Mouse (Mus musculus) liver, postnatal 0 days (tissue): Measurements from ENCODE around the gene Megf6. TPM values are rescaled to one million over a fixed set of nuclear protein-coding genes. Genes with fewer than 3 reads are reported as not detected.

Experiments
- ATAC-seq: fragments of 200-750 bp; cut with Nextera tagmentation; 2 replicates; pipeline ENCODE4 v1.8.0; 2017; ENCODE audit warnings: mild to moderate bottlenecking, moderate library complexity
- DNase-seq: peaks from one replicate; pipeline ENCODE4 v3.0.0-alpha.2; 2016
- H3K27ac ChIP-seq: fragments of 300-500 bp; sonication (generic); 2 replicates; pipeline ENCODE4 v1.5.1; 2014; ENCODE audit warnings: antibody characterized with exemption, moderate library complexity, mild to moderate bottlenecking, low read depth
- H3K27me3 ChIP-seq: fragments of 300-500 bp; sonication (generic); 2 replicates; pipeline ENCODE4 v1.6.1; 2014; ENCODE audit warnings: low read length, control low read depth, mixed read lengths; ENCODE audit not compliant: insufficient read depth
- H3K36me3 ChIP-seq: fragments of 300-500 bp; sonication (generic); replicated peaks from 2 replicates; pipeline ENCODE4 v1.6.1; 2014; ENCODE audit warnings: mild to moderate bottlenecking, control low read depth, low read length, moderate library complexity, mixed read lengths; ENCODE audit not compliant: insufficient read depth
- H3K4me1 ChIP-seq: fragments of 300-500 bp; sonication (generic); 2 replicates; pipeline ENCODE4 v1.6.1; 2014; ENCODE audit warnings: antibody characterized with exemption, mild to moderate bottlenecking, control low read depth; ENCODE audit not compliant: insufficient read depth
- H3K4me2 ChIP-seq: fragments of 300-500 bp; sonication (generic); 2 replicates; pipeline ENCODE4 v1.6.1; 2014; ENCODE audit warnings: low read depth, mild to moderate bottlenecking, low read length, moderate library complexity, mixed read lengths
- H3K4me3 ChIP-seq: fragments of 300-500 bp; sonication (generic); 2 replicates; pipeline ENCODE4 v1.5.1; 2014; ENCODE audit warnings: low read depth, low read length
- H3K9ac ChIP-seq: fragments of 300-500 bp; sonication (generic); replicated peaks from 2 replicates; pipeline ENCODE4 v1.6.1; 2014; ENCODE audit warnings: mild to moderate bottlenecking, moderate library complexity
- H3K9me3 ChIP-seq: fragments of 300-500 bp; sonication (generic); 2 replicates; pipeline ENCODE4 v1.6.1; 2016; ENCODE audit warnings: mild to moderate bottlenecking, control low read depth, low read length, mixed read lengths
- CTCF ChIP-seq: sonication (generic); IDR thresholded peaks from 2 replicates; pipeline ENCODE4 v1.5.1; 2016; ENCODE audit warnings: antibody characterized with exemption, low read depth
- EP300 ChIP-seq: IDR thresholded peaks from 2 replicates; pipeline ENCODE4 v1.6.1; 2016; ENCODE audit warnings: antibody characterized with exemption, low read depth, mild to moderate bottlenecking
- WGBS: fragments of 180-500 bp; shearing (Covaris S2); extraction: QIAGEN DNeasy Blood & Tissue Kit; methylation state at CpG from one replicate; pipeline ENCODE4 v1.1.7; 2014; ENCODE audit not compliant: insufficient replicate concordance; 5-methylcytosine and 5-hydroxymethylcytosine counted together
- polyA plus RNA-seq: library from polyadenylated mRNA; unstranded; fragments of >200 nt; fragmentation: Nextera tagmentation; extraction: Ambion mirVana; gene quantifications from 2 replicates; pipeline ENCODE4 v1.2.1, GENCODE M21; 2015

Gene Megf6
- polyA plus RNA-seq, 1 experiment from 2014 or later = 0.89 TPM

- Histone ChIP-seq H3K27ac (no peak overlapping the region), H3K4me1 (no peaks in the 10 kb centered on the region), H3K27me3 (no peaks in the 10 kb centered on the region), H3K9ac (no peak overlapping the region), H3K36me3 (no peaks in the 10 kb centered on the region), H3K4me3 (no peak overlapping the region), H3K9me3 (no peaks in the 10 kb centered on the region), H3K4me2 (no peak overlapping the region)
- DNase-seq = no peak
- 74% methylated on average over 9 of the region's 9 CpGs for WGBS
- TF ChIP-seq EP300 = no peak
- no peak for TF ChIP-seq CTCF
- ATAC-seq = no peak
Measured at GRCm38 (mm10) chr4:154224970-154225309, 54.4 kb downstream of the Megf6 start.

- no peak overlapping the region for H3K9ac ChIP-seq
- H3K4me2 ChIP-seq = no peak overlapping the region
- no peak overlapping the region for H3K27ac ChIP-seq
- no peak for DNase-seq
- H3K27me3 ChIP-seq = no peaks in the 10 kb centered on the region
- no peaks in the 10 kb centered on the region for H3K4me1 ChIP-seq
- no peak overlapping the region for H3K4me3 ChIP-seq
- no peaks in the 10 kb centered on the region for H3K9me3 ChIP-seq
- TF ChIP-seq CTCF = no peak
- TF ChIP-seq EP300 = no peak
- WGBS = 77% methylated on average over 11 of the region's 11 CpGs
- no peaks in the 10 kb centered on the region for H3K36me3 ChIP-seq
- ATAC-seq = no peak
Measured at GRCm38 (mm10) chr4:154226678-154227077, 56.1 kb downstream of the Megf6 start.

- no peaks in the 10 kb centered on the region for H3K4me1 ChIP-seq
- ATAC-seq (no peak), DNase-seq (no peak)
- no peak overlapping the region for H3K27ac ChIP-seq
- H3K27me3 ChIP-seq = no peaks in the 10 kb centered on the region
- WGBS = 68% methylated on average over 11 of the region's 11 CpGs
- no peaks in the 10 kb centered on the region for H3K36me3 ChIP-seq
- H3K4me3 ChIP-seq = no peak overlapping the region
- no peak overlapping the region for H3K9ac ChIP-seq
- H3K4me2 ChIP-seq = no peak overlapping the region
- TF ChIP-seq EP300 (no peak), CTCF (no peak)
- no peaks in the 10 kb centered on the region for H3K9me3 ChIP-seq
Measured at GRCm38 (mm10) chr4:154228336-154228735, 57.8 kb downstream of the Megf6 start.

- DNase-seq (no peak), ATAC-seq (no peak)
- 88% methylated on average over 9 of the region's 9 CpGs for WGBS
- no peak overlapping the region for H3K27ac ChIP-seq
- H3K9me3 ChIP-seq = no peaks in the 10 kb centered on the region
- no peak overlapping the region for H3K4me3 ChIP-seq
- no peak for TF ChIP-seq CTCF
- TF ChIP-seq EP300 = no peak
- H3K9ac ChIP-seq = no peak overlapping the region
- H3K36me3 ChIP-seq = no peaks in the 10 kb centered on the region
- no peak overlapping the region for H3K4me2 ChIP-seq
- H3K4me1 ChIP-seq = no peaks in the 10 kb centered on the region
- no peaks in the 10 kb centered on the region for H3K27me3 ChIP-seq
Measured at GRCm38 (mm10) chr4:154229569-154229968, 59.0 kb downstream of the Megf6 start.

DNA sequence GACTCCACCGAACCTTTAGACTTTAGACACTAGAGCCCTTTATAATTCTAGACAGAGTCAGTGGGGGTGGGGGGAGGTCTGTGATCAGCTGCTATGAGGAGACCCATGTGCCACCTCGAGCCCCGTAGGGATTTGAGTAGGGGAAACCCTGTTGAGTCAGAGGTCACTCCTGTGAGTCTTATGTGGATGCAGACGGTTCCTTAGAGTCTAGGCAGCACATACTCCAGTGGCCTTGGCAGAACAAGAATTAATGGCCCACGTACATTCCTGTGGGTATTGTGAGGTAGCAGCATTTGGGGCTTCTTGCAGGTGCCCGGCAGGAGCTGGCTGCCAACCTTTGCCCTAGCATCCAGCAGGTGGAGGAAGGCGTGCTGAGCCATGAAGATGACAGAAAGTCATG is 60.9 kb downstream of the Megf6 start:
- no peaks in the 10 kb centered on the region for H3K9me3 ChIP-seq

DNA sequence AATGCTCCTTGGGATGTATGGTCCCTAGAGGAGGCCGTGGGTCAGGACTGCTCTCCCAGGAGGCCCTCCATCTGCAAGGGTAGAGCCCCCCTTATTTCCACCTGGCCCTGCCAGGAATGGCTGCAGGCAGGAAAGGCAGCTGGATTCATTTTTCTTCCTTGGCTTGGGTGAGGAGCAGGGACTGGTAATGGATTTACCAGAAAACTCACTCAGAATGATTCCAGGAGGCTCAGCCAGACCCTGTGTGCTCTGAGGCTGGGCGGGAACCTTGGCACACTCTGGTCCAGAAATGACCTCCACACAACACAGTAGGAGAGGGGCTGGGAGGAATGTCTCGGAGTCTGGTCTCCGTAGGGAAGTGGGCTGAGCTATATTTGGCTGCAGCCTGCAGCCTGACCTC is 61.8 kb downstream of the Megf6 start:
- Histone ChIP-seq H3K27ac (no peak overlapping the region), H3K4me3 (no peak overlapping the region), H3K9ac (no peak overlapping the region), H3K4me2 (no peak overlapping the region), H3K4me1 (no peaks in the 10 kb centered on the region), H3K9me3 (no peaks in the 10 kb centered on the region), H3K27me3 (no peaks in the 10 kb centered on the region), H3K36me3 (no peaks in the 10 kb centered on the region)
- ATAC-seq = no peak
- DNase-seq = no peak
- WGBS = 64% methylated on average over 4 of the region's 4 CpGs
- TF ChIP-seq EP300 (no peak), CTCF (no peak)

More for the DNA sequence above, 60.9 kb downstream of the Megf6 start:
- Histone ChIP-seq H3K4me2 (no peak overlapping the region), H3K4me3 (no peak overlapping the region), H3K4me1 (no peaks in the 10 kb centered on the region), H3K9ac (no peak overlapping the region), H3K36me3 (no peaks in the 10 kb centered on the region), H3K27me3 (no peaks in the 10 kb centered on the region), H3K27ac (no peak overlapping the region)
- ATAC-seq (no peak), DNase-seq (no peak)
- WGBS = 68% methylated on average over 7 of the region's 7 CpGs
- TF ChIP-seq CTCF = no peak
- TF ChIP-seq EP300 = no peak

DNA sequence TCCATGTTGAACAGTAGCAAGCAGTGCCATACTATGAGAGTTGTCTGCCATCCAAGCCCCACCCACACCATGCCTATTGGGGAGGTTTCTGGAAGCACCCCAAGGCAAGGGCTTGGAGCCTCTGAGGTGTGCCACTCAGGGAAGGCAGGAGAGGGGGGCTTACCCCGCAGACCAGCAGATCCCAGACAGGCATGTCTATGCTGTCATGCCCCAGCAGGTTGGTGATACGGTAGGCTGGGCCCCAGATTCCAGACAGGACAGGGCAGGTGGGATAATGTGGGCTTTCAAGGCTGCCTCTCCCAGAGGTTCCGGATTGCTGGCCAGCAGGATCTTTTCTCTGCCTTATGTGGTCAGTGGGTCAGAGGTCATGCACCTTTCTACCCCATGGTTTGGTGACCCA is 65.5 kb downstream of the Megf6 start:
- 61% methylated on average over 3 of the region's 3 CpGs for WGBS
- ATAC-seq (no peak), DNase-seq (no peak)
- H3K9me3 ChIP-seq = no peaks in the 10 kb centered on the region
- no peak overlapping the region for H3K4me2 ChIP-seq
- TF ChIP-seq EP300 = no peak
- no peak for TF ChIP-seq CTCF
- H3K4me3 ChIP-seq = no peak overlapping the region
- H3K27ac ChIP-seq = no peak overlapping the region
- no peaks in the 10 kb centered on the region for H3K4me1 ChIP-seq
- no peak overlapping the region for H3K9ac ChIP-seq
- no peaks in the 10 kb centered on the region for H3K27me3 ChIP-seq
- no peaks in the 10 kb centered on the region for H3K36me3 ChIP-seq
